25 mouse cellular contexts compared by ENCODE assay signal in the genomic region with DNA sequence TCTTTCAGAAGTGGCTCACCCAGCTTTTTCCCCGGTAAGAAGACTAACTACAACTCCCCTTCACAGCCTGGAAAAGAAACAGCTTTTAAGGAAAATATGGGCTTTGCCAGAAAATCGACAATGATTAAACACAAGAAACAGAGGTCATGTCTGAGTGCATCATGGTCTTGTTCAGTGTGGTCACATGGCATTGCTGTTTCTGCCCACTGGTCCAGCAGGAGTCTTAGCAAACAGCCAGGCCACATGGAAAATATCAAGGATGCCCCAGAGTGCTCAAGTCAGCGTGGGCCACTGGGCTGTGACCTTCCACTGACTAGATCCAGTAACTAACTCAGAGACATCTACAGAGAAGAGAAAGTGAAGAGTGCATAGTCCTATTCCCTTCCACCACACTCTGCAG. TPM values are rescaled to one million over a fixed set of nuclear protein-coding genes. Genes with fewer than 3 reads are reported as not detected.
DNase-seq lines count a peak whose midpoint lies in the region; ATAC-seq lines count a peak whose summit lies in the region.
"Had no signal": no experiment of that assay in that cellular context is flagged by ENCODE, and none has a peak within 500 bp of the region (broad histone marks: within the 10 kb centered on the region; RNA-seq: fewer than 3 reads in every experiment).

No protein-coding gene starts in this region.

- ATAC-seq in kidney, embryonic 16.5 days (ENCODE audit: low FRiP score, low TSS enrichment), result no peak
- no peak for ATAC-seq in kidney, embryonic 14.5 days (ENCODE audit: low FRiP score, low TSS enrichment)
- ATAC-seq: forebrain, embryonic 13.5 days; forebrain, embryonic 16.5 days; hindbrain, postnatal 0 days had no signal

- no peak overlapping the region for H3K4me3 ChIP-seq in kidney, embryonic 16.5 days (ENCODE audit: low read length)
- H3K4me3 ChIP-seq in kidney, embryonic 14.5 days (ENCODE audit: low read length), result no peak overlapping the region
- H3K4me3 ChIP-seq: forebrain, embryonic 10.5 days; forebrain, embryonic 13.5 days; heart, embryonic 12.5 days; heart, embryonic 15.5 days had no signal

- no peak overlapping the region for H3K27ac ChIP-seq in kidney, embryonic 16.5 days (ENCODE audit: low read length)
- no peak overlapping the region for H3K27ac ChIP-seq in kidney, embryonic 14.5 days (ENCODE audit: low read depth, low read length)
- H3K27ac ChIP-seq: forebrain, embryonic 10.5 days; forebrain, embryonic 13.5 days; heart, embryonic 15.5 days; hindbrain, embryonic 14.5 days; hindbrain, postnatal 0 days had no signal

- intact Hi-C loops in heart, postnatal 14 days (cut with DNase I), result no loop called here

- H3K36me3 ChIP-seq in kidney, embryonic 16.5 days (ENCODE audit: insufficient read depth, low read length), result no peaks in the 10 kb centered on the region
- no peaks in the 10 kb centered on the region for H3K36me3 ChIP-seq in kidney, embryonic 14.5 days (ENCODE audit: control insufficient read depth, insufficient read depth, low read length)
- H3K36me3 ChIP-seq: forebrain, embryonic 10.5 days; heart, embryonic 12.5 days; heart, embryonic 15.5 days had no signal

- H3K27me3 ChIP-seq in kidney, embryonic 16.5 days (ENCODE audit: insufficient read depth, low read length), result no peaks in the 10 kb centered on the region
- no peaks in the 10 kb centered on the region for H3K27me3 ChIP-seq in kidney, embryonic 14.5 days (ENCODE audit: control insufficient read depth, insufficient read depth, low read length)

- WGBS in kidney, embryonic 16.5 days, result 45% methylated on average over 3 of the region's 3 CpGs
- WGBS in kidney, embryonic 14.5 days, result 49% methylated on average over 3 of the region's 3 CpGs

- no peaks in the 10 kb centered on the region for H3K9me3 ChIP-seq in kidney, embryonic 16.5 days (ENCODE audit: low read length)
- no peaks in the 10 kb centered on the region for H3K9me3 ChIP-seq in kidney, embryonic 14.5 days (ENCODE audit: control insufficient read depth, low read length)
- H3K9me3 ChIP-seq: forebrain, embryonic 10.5 days; forebrain, embryonic 13.5 days; heart, embryonic 12.5 days; heart, embryonic 15.5 days had no signal

- H3K4me2 ChIP-seq in kidney, embryonic 16.5 days (replicated peaks; ENCODE audit: low read depth, low read length), result no peak overlapping the region
- H3K4me2 ChIP-seq in kidney, embryonic 14.5 days (replicated peaks; ENCODE audit: low read depth, low read length), result no peak overlapping the region
- H3K4me2 ChIP-seq: forebrain, embryonic 13.5 days; heart, embryonic 12.5 days; heart, embryonic 15.5 days; hindbrain, embryonic 14.5 days had no signal

- H3K9ac ChIP-seq in kidney, embryonic 16.5 days (replicated peaks; ENCODE audit: low read length), result no peak overlapping the region
- H3K9ac ChIP-seq in kidney, embryonic 14.5 days (ENCODE audit: low read depth, low read length), result no peak overlapping the region
- H3K9ac ChIP-seq: forebrain, embryonic 13.5 days; heart, embryonic 12.5 days; heart, embryonic 15.5 days; hindbrain, embryonic 14.5 days had no signal

- peak; percentile 55 for DNase-seq in kidney, adult 11 months
- peak; percentile 9 to 53 for DNase-seq in kidney, adult 8-10 months
- peak; percentile 33 for DNase-seq in kidney, postnatal 14 days
- DNase-seq in heart, postnatal 14 days, result no peak
- DNase-seq in cerebellum, adult 11 months, result no peak
- DNase-seq in layer of hippocampus, postnatal 25 days (ENCODE audit: extremely low spot score in 1 of 2, low spot score in 1 of 2), result no peak
- DNase-seq: cerebellum, adult 11-12 months; cerebellum, adult 8-10 months had no signal

- H3K4me1 ChIP-seq in kidney, embryonic 16.5 days (ENCODE audit: insufficient read depth, low read length), result 0 out of 2 replicates have a peak, but pooled peaks cover 4% of the 10 kb centered on the region
- no peaks in the 10 kb centered on the region for H3K4me1 ChIP-seq in kidney, embryonic 14.5 days (ENCODE audit: control insufficient read depth, insufficient read depth, low read length)
- H3K4me1 ChIP-seq: forebrain, embryonic 10.5 days; forebrain, embryonic 13.5 days had no signal

RNA-seq across cellular contexts. Expression of a gene that starts 23.0 kb away (rescaled TPM):
- not detected in 2 replicates for polyA plus RNA-seq in kidney, embryonic 16.5 days (2015; fragmentation: Nextera tagmentation; extraction: Ambion mirVana)
- not detected in 2 replicates for polyA plus RNA-seq in kidney, embryonic 14.5 days (2014; fragmentation: Nextera tagmentation; extraction: Ambion mirVana)
- total RNA-seq in heart, postnatal 14 days (2021), result 10 to 100 TPM; 20.6 to 49.0 TPM
- under 1 TPM in 1 of 2 experiments, not detected in 1; 0.05 TPM for total RNA-seq in layer of hippocampus, postnatal 25 days (2021)
- total RNA-seq: adrenal gland, adult 2 months; ES-E14; gastrocnemius, adult 18-20 months; gastrocnemius, postnatal 10 days; gastrocnemius, postnatal 4 days had no signal
- polyA plus RNA-seq: adrenal gland, adult 2 months; embryonic facial prominence, embryonic 11.5 days; embryonic facial prominence, embryonic 14.5 days; forebrain, embryonic 10.5 days; forebrain, embryonic 13.5 days; forebrain, embryonic 16.5 days; hindbrain, embryonic 11.5 days; hindbrain, embryonic 14.5 days; hindbrain, postnatal 0 days had no signal

Comparison
In these comparisons a context has a peak if more than half of its experiments do, and no peak if none do; other contexts are left out.
1. DNase-seq: peak in kidney, adult 11 months (single experiment), kidney, adult 8-10 months (2 of 2) and kidney, postnatal 14 days (single experiment); none in heart, postnatal 14 days (0 of 2), cerebellum, adult 11 months (single experiment) and layer of hippocampus, postnatal 25 days (0 of 2).
2. RNA of a gene that starts 23.0 kb away (total RNA-seq): 20.6 to 49.0 TPM in heart, postnatal 14 days; 0.05 TPM in layer of hippocampus, postnatal 25 days; every median in the first group is over 10 times any median in the second.